Mouse (Mus musculus) heart, adult 2 months (tissue): Measurements from ENCODE around the gene Kremen1.

ENCODE experiments used
- CTCF ChIP-seq: fragments of 200-600 bp; IDR thresholded peaks from 2 replicates; pipeline ENCODE4 v1.8.1; 2022; ENCODE audit warnings: antibody characterized with exemption, mild to moderate bottlenecking, moderate library complexity
- EP300 ChIP-seq: fragments of 200-500 bp; IDR thresholded peaks from 2 replicates; pipeline ENCODE4 v1.6.1; 2011; ENCODE audit warnings: low read depth, low read length, control low read depth; ENCODE audit not compliant: insufficient read depth
- POLR2A ChIP-seq: fragments of 200-500 bp; IDR thresholded peaks from 2 replicates; pipeline ENCODE4 v1.6.1; 2011; ENCODE audit warnings: mild to moderate bottlenecking, low read depth, low read length, control low read depth; ENCODE audit not compliant: insufficient read depth

DNA sequence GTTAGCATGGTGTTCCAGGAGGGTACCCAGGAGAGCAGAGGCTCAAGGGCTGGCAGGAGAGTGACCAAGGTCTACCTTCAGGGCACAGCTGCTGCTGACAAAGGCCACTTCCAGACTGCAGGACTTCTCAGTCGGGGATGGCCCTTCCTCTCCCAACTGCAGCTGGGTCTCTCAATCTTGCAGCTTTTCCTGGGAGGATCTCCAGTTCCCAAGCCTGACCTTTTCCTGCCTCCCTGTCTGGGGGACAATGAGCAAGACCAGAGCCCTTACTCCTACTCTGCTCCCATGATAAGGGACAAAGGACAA is 67.8 kb downstream of the Kremen1 start:
- TF ChIP-seq EP300 (no peak), CTCF (no peak), POLR2A (no peak)
